Mouse (Mus musculus) ES-E14 (cell line): ENCODE measurements around the gene Shisa9.

Experiments
- CHD2 ChIP-seq: IDR thresholded peaks from 2 replicates; pipeline ENCODE4 v1.6.1; 2014; ENCODE audit warnings: mild to moderate bottlenecking, low read depth, low read length, inconsistent platforms
- HCFC1 ChIP-seq: IDR thresholded peaks from 2 replicates; pipeline ENCODE4 v1.6.1; 2012; ENCODE audit warnings: low read length, inconsistent platforms, borderline replicate concordance; ENCODE audit not compliant: insufficient read depth
- MAFK ChIP-seq: IDR thresholded peaks from 2 replicates; pipeline ENCODE4 v1.6.1; 2014; ENCODE audit warnings: mild to moderate bottlenecking, low read depth, low read length, inconsistent platforms; ENCODE audit not compliant: insufficient read depth
- ZC3H11A ChIP-seq: IDR thresholded peaks from 2 replicates; pipeline ENCODE4 v1.6.1; 2012; ENCODE audit warnings: low read depth, mild to moderate bottlenecking, inconsistent platforms, low read length, borderline replicate concordance
- ZNF384 ChIP-seq: IDR thresholded peaks from 2 replicates; pipeline ENCODE4 v1.6.1; 2012; ENCODE audit warnings: low read depth, low read length, inconsistent platforms

DNA sequence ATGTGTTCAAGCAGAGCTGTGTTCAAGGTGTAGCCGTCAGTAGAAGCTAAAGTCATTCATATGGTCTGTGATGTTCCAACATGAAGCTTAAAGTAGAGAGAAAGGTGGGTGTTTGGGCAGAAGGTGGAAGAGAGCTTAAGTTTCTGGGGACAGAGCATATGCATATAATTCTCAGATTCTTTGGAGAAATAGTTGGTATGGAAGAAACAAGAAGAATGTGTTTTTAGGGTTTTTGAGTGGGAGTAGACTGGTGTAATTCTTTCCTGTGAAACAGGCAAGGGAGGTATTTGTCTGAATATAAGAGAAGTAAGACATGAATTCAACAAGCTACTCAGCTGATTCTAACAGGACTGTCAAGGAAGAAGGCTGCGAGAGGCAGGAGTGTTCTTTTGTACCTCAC is 225.9 kb downstream of the Shisa9 start:
- TF ChIP-seq MAFK = no peak
- TF ChIP-seq HCFC1 = no peak
- no peak for TF ChIP-seq CHD2
- TF ChIP-seq ZC3H11A = no peak
- TF ChIP-seq ZNF384 = no peak
